Mouse (Mus musculus): ENCODE measurements at regions not wholly inside any gene's neighbourhood (a gene's known extent, or its start where the extent isn't known, plus 50 kb on each side); places are given as distances from the start of the nearest gene placed in this dataset.
"Not testable (repeated sequence)": the region's sequence is repeated elsewhere in the genome, so short reads cannot be mapped to it uniquely, and the experiment has no call there.

DNA sequence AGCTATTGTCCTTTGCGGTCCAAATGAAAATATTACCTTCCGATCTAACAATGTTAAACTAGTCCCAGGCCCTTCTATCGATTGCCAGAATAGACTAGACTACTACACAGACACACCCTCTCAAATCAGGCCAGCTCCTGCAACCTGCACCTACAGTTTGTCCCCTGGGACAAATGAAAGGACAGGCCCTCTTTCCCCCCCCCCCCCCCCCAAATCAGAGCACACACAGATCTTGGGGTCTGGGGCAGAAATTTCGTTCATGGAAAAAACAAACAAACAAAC, 77.8 kb downstream of the BC107364 start:
- not testable (repeated sequence) for H3K9ac ChIP-seq (ENCODE audit: low read depth, poor library complexity, severe bottlenecking); H3K36me3 ChIP-seq (ENCODE audit: control insufficient read depth, insufficient read depth, low read length, poor library complexity, severe bottlenecking); H3K9me3 ChIP-seq (replicated peaks; ENCODE audit: control insufficient read depth, insufficient read depth, low read length, poor library complexity, severe bottlenecking); H3K27ac ChIP-seq (ENCODE audit: insufficient read depth, low read length); H3K4me3 ChIP-seq (ENCODE audit: low read depth, low read length); H3K27me3 ChIP-seq (ENCODE audit: control insufficient read depth, insufficient read depth, low read length, poor library complexity, severe bottlenecking); H3K4me1 ChIP-seq (ENCODE audit: control insufficient read depth, insufficient read depth, low read length)

DNA sequence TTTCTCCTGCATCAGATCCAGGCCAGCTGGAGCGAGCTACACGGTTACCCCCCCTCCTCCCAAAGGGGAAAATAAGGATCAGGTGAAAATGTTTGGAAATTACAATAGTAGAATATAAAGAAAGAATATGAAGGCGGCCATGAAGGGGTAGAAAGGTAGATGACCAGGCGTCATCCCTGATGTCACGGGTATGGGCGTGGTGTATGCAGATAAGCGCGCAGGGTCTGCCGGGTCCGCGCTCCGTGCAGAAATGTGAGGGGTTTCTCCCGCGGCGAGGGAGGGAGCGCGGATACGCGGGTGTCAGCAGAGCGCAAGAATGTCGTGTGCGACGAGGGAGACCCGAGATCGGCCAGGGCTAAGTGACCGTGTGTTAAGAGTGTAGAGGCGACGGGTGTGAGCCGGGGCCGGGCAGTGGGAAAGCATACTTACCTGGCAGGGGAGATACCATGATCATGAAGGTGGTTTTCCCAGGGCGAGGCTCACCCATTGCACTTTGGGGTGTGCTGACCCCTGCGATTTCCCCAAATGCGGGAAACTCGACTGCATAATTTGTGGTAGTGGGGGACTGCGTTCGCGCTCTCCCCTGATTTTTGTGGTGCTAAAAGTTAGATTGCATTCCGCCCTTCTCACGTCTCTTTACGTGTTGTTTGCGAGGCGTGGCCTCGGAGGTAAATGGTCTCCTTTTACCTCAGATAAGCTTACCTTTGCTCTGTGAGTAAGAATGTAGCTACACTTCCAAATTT, 78.3 kb downstream of the BC107364 start:
- not testable (repeated sequence) for H3K9ac ChIP-seq (ENCODE audit: low read depth, poor library complexity, severe bottlenecking); H3K27ac ChIP-seq (ENCODE audit: insufficient read depth, low read length); H3K4me3 ChIP-seq (ENCODE audit: low read depth, low read length); H3K4me1 ChIP-seq (ENCODE audit: control insufficient read depth, insufficient read depth, low read length); H3K36me3 ChIP-seq (ENCODE audit: control insufficient read depth, insufficient read depth, low read length, poor library complexity, severe bottlenecking); H3K9me3 ChIP-seq (replicated peaks; ENCODE audit: control insufficient read depth, insufficient read depth, low read length, poor library complexity, severe bottlenecking); H3K27me3 ChIP-seq (ENCODE audit: control insufficient read depth, insufficient read depth, low read length, poor library complexity, severe bottlenecking)

DNA sequence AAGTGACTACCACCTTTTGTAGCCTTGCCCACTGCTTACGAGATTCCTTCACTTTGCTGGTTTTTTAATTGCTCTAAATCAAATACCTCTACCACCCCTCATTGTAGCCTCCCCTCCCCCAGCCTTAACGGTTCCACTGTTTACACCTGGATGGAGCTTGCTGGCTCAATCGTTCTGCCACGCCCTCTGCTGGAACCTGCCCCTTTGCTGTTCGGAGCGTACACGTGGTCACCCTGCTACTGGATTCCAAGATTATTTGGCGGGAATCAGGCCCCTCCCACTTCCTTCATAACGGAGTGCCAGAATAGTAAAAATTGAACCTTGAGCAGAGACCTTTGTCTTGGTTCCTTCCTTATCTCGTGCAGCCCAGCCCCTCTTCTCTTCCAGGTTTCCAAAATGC, 68.8 kb upstream of the Fcgr1 start:
- not testable (repeated sequence) for H3K4me3 ChIP-seq (ENCODE audit: low read depth, low read length); H3K36me3 ChIP-seq (ENCODE audit: control insufficient read depth, insufficient read depth, low read length, poor library complexity, severe bottlenecking); H3K4me1 ChIP-seq (ENCODE audit: control insufficient read depth, insufficient read depth, low read length); H3K9ac ChIP-seq (ENCODE audit: low read depth, poor library complexity, severe bottlenecking); H3K9me3 ChIP-seq (replicated peaks; ENCODE audit: control insufficient read depth, insufficient read depth, low read length, poor library complexity, severe bottlenecking); H3K27me3 ChIP-seq (ENCODE audit: control insufficient read depth, insufficient read depth, low read length, poor library complexity, severe bottlenecking); H3K27ac ChIP-seq (ENCODE audit: insufficient read depth, low read length)
- TF ChIP-seq CTCF (IDR thresholded peaks at IDR 0.05; ENCODE audit: low read depth, low read length) (peak; percentile 12), EP300 (IDR thresholded peaks at IDR 0.05; ENCODE audit: insufficient read depth, low read depth, low read length) (0 out of 2 replicates have a peak, but pooled peaks have one; percentile 42)

DNA sequence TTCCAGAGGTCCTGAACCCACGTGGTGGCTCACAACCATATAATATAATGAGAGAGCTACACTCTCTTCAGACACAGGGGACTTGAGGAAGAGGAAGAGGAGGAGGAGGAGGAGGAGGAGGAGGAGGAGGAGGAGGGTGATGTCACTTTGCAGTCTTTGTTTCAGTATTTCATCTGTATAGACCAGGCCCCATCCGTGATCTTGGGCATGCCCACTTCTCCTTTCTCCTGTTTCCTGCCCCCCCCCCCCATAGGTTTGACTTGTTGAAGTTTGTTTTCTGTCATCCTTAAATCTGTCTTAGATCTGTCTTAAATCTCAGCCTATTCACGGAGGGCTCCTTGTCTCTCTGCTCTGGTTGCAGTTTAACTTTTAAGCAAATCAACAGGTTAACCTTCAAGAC, 67.0 kb upstream of the Fcgr1 start:
- H3K4me3 ChIP-seq (ENCODE audit: low read depth, low read length) = no peak overlapping the region
- H3K9ac ChIP-seq (ENCODE audit: low read depth, poor library complexity, severe bottlenecking) = no peak overlapping the region
- no peaks in the 10 kb centered on the region for H3K4me1 ChIP-seq (ENCODE audit: control insufficient read depth, insufficient read depth, low read length)
- no peak overlapping the region; the same call in 1 of the 2 replicates for H3K27ac ChIP-seq (ENCODE audit: insufficient read depth, low read length)
- no peaks in the 10 kb centered on the region for H3K36me3 ChIP-seq (ENCODE audit: control insufficient read depth, insufficient read depth, low read length, poor library complexity, severe bottlenecking)
- peaks cover 10% of the 10 kb centered on the region; the same call in 1 of the 2 replicates for H3K9me3 ChIP-seq (replicated peaks; ENCODE audit: control insufficient read depth, insufficient read depth, low read length, poor library complexity, severe bottlenecking)
- H3K27me3 ChIP-seq (ENCODE audit: control insufficient read depth, insufficient read depth, low read length, poor library complexity, severe bottlenecking) = no peaks in the 10 kb centered on the region
- TF ChIP-seq POLR2A (IDR thresholded peaks at IDR 0.05; ENCODE audit: insufficient read depth, low read length) (no peak), CTCF (IDR thresholded peaks at IDR 0.05; ENCODE audit: low read depth, low read length) (no peak), EP300 (IDR thresholded peaks at IDR 0.05; ENCODE audit: insufficient read depth, low read depth, low read length) (no peak)

DNA sequence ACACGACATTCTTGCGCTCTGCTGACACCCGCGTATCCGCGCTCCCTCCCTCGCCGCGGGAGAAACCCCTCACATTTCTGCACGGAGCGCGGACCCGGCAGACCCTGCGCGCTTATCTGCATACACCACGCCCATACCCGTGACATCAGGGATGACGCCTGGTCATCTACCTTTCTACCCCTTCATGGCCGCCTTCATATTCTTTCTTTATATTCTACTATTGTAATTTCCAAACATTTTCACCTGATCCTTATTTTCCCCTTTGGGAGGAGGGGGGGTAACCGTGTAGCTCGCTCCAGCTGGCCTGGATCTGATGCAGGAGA, 66.4 kb upstream of the Fcgr1 start:
- not testable (repeated sequence) for H3K4me1 ChIP-seq (ENCODE audit: control insufficient read depth, insufficient read depth, low read length); H3K9ac ChIP-seq (ENCODE audit: low read depth, poor library complexity, severe bottlenecking); H3K27me3 ChIP-seq (ENCODE audit: control insufficient read depth, insufficient read depth, low read length, poor library complexity, severe bottlenecking); H3K27ac ChIP-seq (ENCODE audit: insufficient read depth, low read length); H3K9me3 ChIP-seq (replicated peaks; ENCODE audit: control insufficient read depth, insufficient read depth, low read length, poor library complexity, severe bottlenecking); H3K4me3 ChIP-seq (ENCODE audit: low read depth, low read length); H3K36me3 ChIP-seq (ENCODE audit: control insufficient read depth, insufficient read depth, low read length, poor library complexity, severe bottlenecking)

DNA sequence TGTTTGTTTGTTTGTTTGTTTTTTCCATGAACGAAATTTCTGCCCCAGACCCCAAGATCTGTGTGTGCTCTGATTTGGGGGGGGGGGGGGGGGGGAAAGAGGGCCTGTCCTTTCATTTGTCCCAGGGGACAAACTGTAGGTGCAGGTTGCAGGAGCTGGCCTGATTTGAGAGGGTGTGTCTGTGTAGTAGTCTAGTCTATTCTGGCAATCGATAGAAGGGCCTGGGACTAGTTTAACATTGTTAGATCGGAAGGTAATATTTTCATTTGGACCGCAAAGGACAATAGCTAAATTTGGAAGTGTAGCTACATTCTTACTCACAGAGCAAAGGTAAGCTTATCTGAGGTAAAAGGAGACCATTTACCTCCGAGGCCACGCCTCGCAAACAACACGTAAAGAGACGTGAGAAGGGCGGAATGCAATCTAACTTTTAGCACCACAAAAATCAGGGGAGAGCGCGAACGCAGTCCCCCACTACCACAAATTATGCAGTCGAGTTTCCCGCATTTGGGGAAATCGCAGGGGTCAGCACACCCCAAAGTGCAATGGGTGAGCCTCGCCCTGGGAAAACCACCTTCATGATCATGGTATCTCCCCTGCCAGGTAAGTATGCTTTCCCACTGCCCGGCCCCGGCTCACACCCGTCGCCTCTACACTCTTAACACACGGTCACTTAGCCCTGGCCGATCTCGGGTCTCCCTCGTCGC, 65.9 kb upstream of the Fcgr1 start:
- H3K9me3 ChIP-seq (replicated peaks; ENCODE audit: control insufficient read depth, insufficient read depth, low read length, poor library complexity, severe bottlenecking); H3K36me3 ChIP-seq (ENCODE audit: control insufficient read depth, insufficient read depth, low read length, poor library complexity, severe bottlenecking); H3K4me1 ChIP-seq (ENCODE audit: control insufficient read depth, insufficient read depth, low read length); H3K27me3 ChIP-seq (ENCODE audit: control insufficient read depth, insufficient read depth, low read length, poor library complexity, severe bottlenecking); H3K9ac ChIP-seq (ENCODE audit: low read depth, poor library complexity, severe bottlenecking); H3K4me3 ChIP-seq (ENCODE audit: low read depth, low read length); H3K27ac ChIP-seq (ENCODE audit: insufficient read depth, low read length): not testable (repeated sequence)

DNA sequence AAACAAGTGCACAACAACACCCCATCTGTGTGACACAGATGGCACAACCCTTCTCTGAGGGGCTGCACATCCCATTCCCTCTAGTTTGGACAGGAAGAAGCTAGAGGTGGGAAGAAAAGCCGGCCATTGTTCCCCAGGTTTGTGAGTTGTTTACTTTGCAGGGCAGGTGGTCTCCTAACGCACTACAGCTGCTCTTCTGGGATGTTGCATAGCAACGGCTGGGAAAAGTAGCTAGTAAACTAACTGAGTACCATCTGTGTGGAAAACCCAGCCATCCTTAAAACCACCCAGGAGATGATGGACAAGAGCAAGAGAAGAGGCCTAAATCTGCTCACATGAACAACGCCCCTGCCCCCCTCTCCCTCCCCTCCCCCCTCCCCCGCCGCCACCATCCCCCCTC, 57.9 kb upstream of the Fcgr1 start:
- H3K36me3 ChIP-seq (ENCODE audit: control insufficient read depth, insufficient read depth, low read length, poor library complexity, severe bottlenecking); H3K4me3 ChIP-seq (ENCODE audit: low read depth, low read length); H3K27me3 ChIP-seq (ENCODE audit: control insufficient read depth, insufficient read depth, low read length, poor library complexity, severe bottlenecking); H3K9me3 ChIP-seq (replicated peaks; ENCODE audit: control insufficient read depth, insufficient read depth, low read length, poor library complexity, severe bottlenecking); H3K9ac ChIP-seq (ENCODE audit: low read depth, poor library complexity, severe bottlenecking); H3K4me1 ChIP-seq (ENCODE audit: control insufficient read depth, insufficient read depth, low read length); H3K27ac ChIP-seq (ENCODE audit: insufficient read depth, low read length): not testable (repeated sequence)

DNA sequence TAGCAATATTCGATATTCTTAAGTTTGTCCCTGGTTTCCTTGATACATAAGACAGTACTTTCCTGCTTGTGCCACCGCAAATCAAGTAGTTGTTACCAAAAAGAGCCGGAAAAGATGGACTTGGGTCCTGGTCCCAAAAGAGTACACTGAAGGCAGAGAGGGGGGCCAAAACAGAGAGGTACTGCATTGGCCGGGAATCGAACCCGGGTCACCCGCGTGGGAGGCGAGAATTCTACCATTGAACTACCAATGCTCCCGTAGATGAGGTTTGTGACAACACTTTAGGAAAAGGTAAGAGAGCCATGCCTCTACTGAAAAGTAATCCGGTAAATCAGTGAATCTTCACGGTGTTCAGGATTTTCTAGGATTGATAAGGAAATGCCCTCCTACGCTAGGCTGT, 57.2 kb upstream of the Fcgr1 start:
- H3K27me3 ChIP-seq (ENCODE audit: control insufficient read depth, insufficient read depth, low read length, poor library complexity, severe bottlenecking); H3K4me3 ChIP-seq (ENCODE audit: low read depth, low read length); H3K36me3 ChIP-seq (ENCODE audit: control insufficient read depth, insufficient read depth, low read length, poor library complexity, severe bottlenecking); H3K4me1 ChIP-seq (ENCODE audit: control insufficient read depth, insufficient read depth, low read length); H3K9ac ChIP-seq (ENCODE audit: low read depth, poor library complexity, severe bottlenecking); H3K9me3 ChIP-seq (replicated peaks; ENCODE audit: control insufficient read depth, insufficient read depth, low read length, poor library complexity, severe bottlenecking); H3K27ac ChIP-seq (ENCODE audit: insufficient read depth, low read length): not testable (repeated sequence)

DNA sequence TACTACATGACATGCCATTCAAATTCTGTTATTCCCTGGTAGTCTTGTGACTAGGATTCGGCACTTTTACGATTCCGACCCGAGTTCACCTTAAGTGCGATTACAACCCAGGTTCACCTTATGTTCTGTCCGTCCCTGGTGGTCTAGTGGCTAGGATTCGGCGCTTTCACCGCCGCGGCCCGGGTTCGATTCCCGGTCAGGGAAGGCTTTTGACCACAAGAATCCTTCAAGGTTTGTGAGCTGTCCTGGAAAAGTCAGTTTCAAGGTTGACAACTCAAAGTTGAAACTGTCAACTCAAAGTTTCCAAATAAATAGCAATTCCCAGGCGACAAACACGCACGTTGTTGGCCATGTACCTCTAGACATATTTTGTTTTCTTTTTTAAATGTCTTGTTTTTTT, 52.8 kb upstream of the Fcgr1 start:
- not testable (repeated sequence) for H3K27me3 ChIP-seq (ENCODE audit: control insufficient read depth, insufficient read depth, low read length, poor library complexity, severe bottlenecking); H3K27ac ChIP-seq (ENCODE audit: insufficient read depth, low read length); H3K4me3 ChIP-seq (ENCODE audit: low read depth, low read length); H3K9ac ChIP-seq (ENCODE audit: low read depth, poor library complexity, severe bottlenecking); H3K9me3 ChIP-seq (replicated peaks; ENCODE audit: control insufficient read depth, insufficient read depth, low read length, poor library complexity, severe bottlenecking); H3K4me1 ChIP-seq (ENCODE audit: control insufficient read depth, insufficient read depth, low read length); H3K36me3 ChIP-seq (ENCODE audit: control insufficient read depth, insufficient read depth, low read length, poor library complexity, severe bottlenecking)
